Mouse (Mus musculus) bone marrow, adult 2 months (tissue): Measurements from ENCODE around the gene Cep95. TPM values are rescaled to one million over a fixed set of nuclear protein-coding genes. Genes with fewer than 3 reads are reported as not detected.
"Not testable (repeated sequence)": the region's sequence is repeated elsewhere in the genome, so short reads cannot be mapped to it uniquely, and the experiment has no call there.

Source experiments
- H3K27ac ChIP-seq: fragments of 200-500 bp; 2 replicates; pipeline ENCODE4 v1.5.1; 2012; ENCODE audit warnings: low read depth, mild to moderate bottlenecking, control low read depth, inconsistent platforms, low read length; ENCODE audit not compliant: control insufficient read depth, poor library complexity, insufficient read depth
- H3K4me1 ChIP-seq: fragments of 200-500 bp; 2 replicates; pipeline ENCODE4 v1.6.1; 2011; ENCODE audit warnings: low read length; ENCODE audit not compliant: control insufficient read depth, insufficient read depth
- H3K4me3 ChIP-seq: fragments of 200-500 bp; replicated peaks from 2 replicates; pipeline ENCODE3; 2011; ENCODE audit warnings: mild to moderate bottlenecking, low read depth, low read length, control low read depth; ENCODE audit not compliant: control insufficient read depth
- CTCF ChIP-seq: fragments of 200-500 bp; IDR thresholded peaks from 2 replicates; pipeline ENCODE4 v1.5.1; 2011; ENCODE audit warnings: low read length, control low read depth; ENCODE audit not compliant: control insufficient read depth, insufficient read depth
- POLR2A ChIP-seq: fragments of 200-500 bp; IDR thresholded peaks from 2 replicates; pipeline ENCODE4 v1.6.1; 2011; ENCODE audit warnings: low read depth, mild to moderate bottlenecking, control low read depth, low read length, borderline replicate concordance; ENCODE audit not compliant: control insufficient read depth
- WGBS: fragments of 180-500 bp; shearing (Covaris S2); methylation state at CpG from one replicate; pipeline ENCODE4 v1.1.7; 2018; 5-methylcytosine and 5-hydroxymethylcytosine counted together
- polyA plus RNA-seq: library from polyadenylated mRNA; stranded (reverse); fragments of >200 nt; gene quantifications from 2 replicates; pipeline ENCODE4 v1.2.4, GENCODE M21; 2011; ENCODE audit warnings: low replicate concordance; ENCODE audit not compliant: missing spikeins, insufficient read depth, insufficient read length

Cep95 gene
- polyA plus RNA-seq = 39.6 and 53.9 TPM in 2 replicates

DNA sequence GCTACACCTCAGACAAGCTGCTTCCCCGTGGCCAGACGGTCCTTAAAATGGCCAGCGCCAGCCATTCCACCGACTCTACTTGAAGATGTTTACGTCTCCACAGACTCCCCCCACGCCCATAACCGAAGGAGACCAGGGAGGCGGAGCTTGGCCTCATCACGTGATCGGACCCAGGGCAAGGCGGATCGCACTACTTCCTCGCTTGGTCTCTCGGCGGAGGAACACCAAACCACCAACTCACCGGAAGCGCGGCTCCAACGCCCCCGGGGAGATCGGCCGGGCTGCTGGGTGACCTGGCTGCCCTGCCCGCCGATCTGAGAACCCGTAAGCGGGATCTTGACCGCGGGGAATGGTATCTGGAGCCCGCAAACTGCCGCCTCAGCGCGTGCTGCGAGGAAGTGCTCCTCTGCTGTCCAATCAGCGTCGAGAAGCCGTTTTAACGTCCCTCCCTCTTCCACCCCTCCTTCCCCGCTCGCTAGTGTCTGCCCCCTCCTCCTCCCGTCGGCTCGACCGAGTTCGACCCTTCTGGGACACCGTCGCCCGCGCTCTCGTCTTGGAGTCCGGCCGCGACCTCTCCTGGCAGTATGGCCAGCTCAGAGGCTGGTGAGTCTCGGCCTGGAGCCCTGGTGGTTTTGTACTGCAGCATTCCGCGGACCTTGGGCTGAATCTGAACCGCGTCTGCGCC is at the start of gene Cep95, which contains the start of gene Ddx5:
Gene Cep95 (plus strand): TSS at position 478 of the 685 bp plus-strand sequence.
Gene Ddx5 (minus strand): TSS at position 411 of the 685 bp plus-strand sequence.
- peaks cover 2% of the 10 kb centered on the region; the same call in 1 of the 2 replicates for H3K4me1 ChIP-seq
- under 1% methylated on average over 58 of the region's 58 CpGs for WGBS
- peak; percentile 40; the same call in 1 of the 2 replicates for TF ChIP-seq CTCF
- peak; percentile 84 for TF ChIP-seq POLR2A
- H3K27ac ChIP-seq = peak within 1 kb of the TSS; percentile 99
- peak within 1 kb of the TSS; percentile 88 for H3K4me3 ChIP-seq

DNA sequence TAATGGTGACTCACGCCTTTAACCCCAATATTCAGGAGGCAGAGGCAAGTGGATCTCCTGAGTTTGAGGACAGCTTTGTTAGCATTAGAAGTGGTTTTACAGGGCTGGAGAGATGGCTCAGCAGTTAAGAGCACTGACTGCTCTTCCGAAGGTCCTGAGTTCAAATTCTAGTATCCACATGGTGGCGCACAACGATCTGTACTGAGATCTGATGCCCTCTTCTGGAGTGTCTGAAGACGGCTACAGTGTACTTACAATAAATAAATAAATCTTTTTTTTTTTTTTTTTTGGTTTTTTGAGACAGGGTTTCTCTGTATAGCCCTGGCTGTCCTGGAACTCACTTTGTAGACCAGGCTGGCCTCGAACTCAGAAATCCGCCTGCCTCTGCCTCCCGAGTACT is 48.3 kb upstream of the Cep95 start:
- H3K4me3 ChIP-seq, H3K4me1 ChIP-seq, H3K27ac ChIP-seq: not testable (repeated sequence)
- WGBS = 84% methylated on average over 5 of the region's 8 CpGs

DNA sequence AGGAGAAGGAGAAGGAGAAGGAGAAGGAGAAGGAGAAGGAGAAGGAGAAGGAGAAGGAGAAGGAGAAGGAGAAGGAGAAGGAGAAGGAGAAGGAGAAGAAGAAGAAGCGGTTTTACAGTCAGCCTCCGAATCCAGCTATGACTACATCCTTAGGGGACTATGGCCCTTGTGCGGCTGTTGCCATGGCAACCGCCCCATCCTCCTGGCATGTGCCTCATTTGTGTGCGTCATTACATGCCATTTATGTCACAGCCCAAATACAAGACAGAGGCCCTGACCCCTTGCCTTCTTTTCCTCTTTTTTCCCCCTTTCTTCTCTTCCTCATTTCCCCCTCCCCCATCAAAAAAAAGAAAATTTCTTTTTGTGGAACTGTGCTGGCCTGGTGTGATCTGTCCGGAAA is 47.8 kb upstream of the Cep95 start:
- TF ChIP-seq CTCF (no peak), POLR2A (no peak)
- 72% methylated on average over 6 of the region's 6 CpGs for WGBS
- H3K27ac ChIP-seq = no peak overlapping the region

DNA sequence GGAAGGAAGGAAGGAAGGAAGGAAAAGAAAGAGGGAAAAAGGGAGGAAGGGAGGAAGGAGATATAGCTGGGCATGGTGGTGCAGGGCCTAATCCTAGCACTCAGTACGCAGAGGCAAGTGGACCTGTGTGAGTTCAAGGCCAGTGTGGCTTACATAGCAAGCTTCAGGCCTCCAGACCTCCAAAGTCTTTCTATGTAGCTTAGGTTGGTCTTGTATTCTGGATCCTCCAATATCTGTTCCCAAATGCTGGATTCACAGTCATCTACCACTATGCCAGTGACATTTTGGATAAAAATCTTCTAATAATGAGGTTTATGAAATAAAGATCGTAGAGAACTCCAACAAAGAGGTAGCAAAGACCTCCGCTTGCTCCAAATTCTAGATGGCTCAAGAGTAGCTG is 47.2 kb upstream of the Cep95 start:
- Histone ChIP-seq H3K4me3 (no peak overlapping the region), H3K27ac (no peak overlapping the region), H3K4me1 (no peaks in the 10 kb centered on the region; the same call in 1 of the 2 replicates)
- WGBS = 85% methylated on average over 3 of the region's 3 CpGs
- TF ChIP-seq CTCF (no peak), POLR2A (no peak)

More for the DNA sequence above, 47.8 kb upstream of the Cep95 start:
- H3K4me3 ChIP-seq = no peak overlapping the region
- H3K4me1 ChIP-seq = no peaks in the 10 kb centered on the region; the same call in 1 of the 2 replicates

DNA sequence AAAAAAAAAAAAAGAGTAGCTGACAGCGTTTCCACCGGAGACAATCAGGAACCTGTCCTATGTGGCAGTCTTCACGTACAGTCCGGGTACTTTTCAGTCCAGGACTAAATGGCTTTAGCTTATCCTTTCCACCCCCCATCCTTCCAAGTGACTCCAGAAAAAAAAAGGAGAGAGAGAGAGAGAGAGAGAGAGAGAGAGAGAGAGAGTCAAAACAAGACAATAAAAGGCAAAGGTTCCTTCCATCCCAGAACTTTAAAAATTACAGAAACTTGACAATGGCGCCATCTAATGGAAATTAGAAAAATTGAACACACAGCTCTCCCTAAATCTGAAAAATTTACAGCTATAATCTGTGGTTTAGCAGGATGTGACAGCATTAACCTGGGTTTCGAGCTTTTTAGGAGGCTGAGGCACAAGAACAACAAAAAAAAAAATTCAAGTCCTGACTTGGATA is 46.6 kb upstream of the Cep95 start:
- TF ChIP-seq CTCF = no peak
- no peak for TF ChIP-seq POLR2A
- H3K27ac ChIP-seq = no peak overlapping the region
- no peaks in the 10 kb centered on the region; the same call in 1 of the 2 replicates for H3K4me1 ChIP-seq
- WGBS = 31% methylated on average over 6 of the region's 6 CpGs
- no peak overlapping the region for H3K4me3 ChIP-seq

DNA sequence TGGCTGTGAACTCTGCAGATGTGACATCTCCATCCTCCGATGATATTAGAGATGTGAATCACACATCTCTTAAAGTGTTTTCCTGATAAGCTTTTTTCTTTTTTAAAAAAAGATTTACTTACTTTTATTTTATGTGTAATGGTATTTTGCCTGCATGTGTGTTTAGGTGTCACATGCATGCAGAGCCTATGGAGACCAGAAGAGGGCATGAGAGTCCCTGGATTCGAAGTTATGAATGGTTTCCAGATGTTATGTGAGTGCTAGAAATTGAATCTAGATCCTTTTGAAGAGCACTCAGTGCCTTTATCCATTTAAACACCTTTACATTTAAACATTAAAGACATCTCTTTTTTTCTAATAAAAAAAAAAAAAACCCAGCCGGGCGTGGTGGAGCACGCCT is 44.1 kb upstream of the Cep95 start:
- Histone ChIP-seq H3K4me3 (no peak overlapping the region), H3K27ac (no peak overlapping the region), H3K4me1 (peaks cover under 1% of the 10 kb centered on the region; the same call in 1 of the 2 replicates)
- no peak for TF ChIP-seq CTCF
- TF ChIP-seq POLR2A = no peak
- WGBS = 82% methylated on average over 5 of the region's 5 CpGs

DNA sequence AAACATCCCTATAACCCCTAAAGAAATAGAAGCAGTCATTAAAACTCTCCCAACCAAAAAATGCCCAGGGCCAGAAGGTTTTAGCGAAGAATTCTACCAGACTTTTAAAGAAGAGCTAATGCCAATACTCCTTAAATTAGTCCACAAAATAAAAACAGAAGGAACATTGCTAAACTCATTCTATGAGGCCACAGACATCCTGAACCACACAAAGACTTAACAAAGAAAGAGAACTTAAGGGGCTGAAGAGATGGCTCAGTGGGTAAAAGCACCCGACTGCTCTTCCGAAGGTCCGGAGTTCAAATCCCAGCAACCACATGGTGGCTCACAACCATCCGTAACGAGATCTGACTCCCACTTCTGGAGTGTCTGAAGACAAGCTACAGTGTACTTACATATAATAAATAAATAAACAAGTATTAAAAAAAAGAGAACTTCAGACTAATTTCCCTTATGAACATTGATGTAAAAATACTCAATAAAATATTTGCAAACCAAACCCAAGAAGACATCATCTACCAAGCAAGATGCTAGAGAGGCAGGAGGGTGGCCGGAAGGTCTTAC is 39.4 kb upstream of the Cep95 start:
- WGBS = 27% methylated on average over 7 of the region's 7 CpGs
- Histone ChIP-seq H3K4me3 (peak overlapping the region; percentile 89), H3K27ac (peak overlapping the region; percentile 93)
- H3K4me1 ChIP-seq = not testable (repeated sequence)

DNA sequence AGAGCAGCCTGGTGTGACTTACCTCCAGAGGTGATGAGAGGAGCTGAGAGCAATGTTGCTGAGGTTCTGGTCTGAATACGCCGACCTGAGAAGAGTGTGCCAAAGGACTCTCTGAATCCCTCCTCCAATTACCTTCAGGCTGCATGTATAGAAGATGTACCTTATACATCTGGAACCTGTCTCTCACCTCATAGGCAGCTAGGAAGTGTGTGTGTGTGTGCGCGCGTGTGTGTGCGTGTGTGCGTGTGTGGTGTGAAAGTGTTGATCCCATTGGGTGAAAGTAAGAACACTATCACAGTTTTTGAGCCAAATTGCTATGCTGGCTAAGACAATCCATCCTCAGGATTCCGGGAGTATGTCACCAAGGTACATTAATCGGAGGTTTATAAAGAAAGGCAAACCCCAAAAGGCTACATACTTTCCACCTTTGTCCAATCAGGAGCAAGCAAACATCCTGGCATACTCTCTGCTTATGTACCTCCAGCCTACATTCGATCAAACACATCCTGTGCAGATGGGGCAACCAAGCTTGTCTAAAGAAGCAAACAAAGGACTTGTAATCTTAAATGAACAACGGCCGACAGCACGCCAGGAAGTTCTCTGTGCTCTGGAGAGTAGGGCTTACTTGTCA is 38.8 kb upstream of the Cep95 start, which contains the start of gene Pecam1:
Gene Pecam1 (minus strand): TSS at position 508 of the 631 bp plus-strand sequence.
- H3K4me1 ChIP-seq = peaks cover 6% of the 10 kb centered on the region; the same call in 1 of the 2 replicates
- WGBS = 5% methylated on average over 13 of the region's 13 CpGs
- TF ChIP-seq CTCF (no peak), POLR2A (no peak)
- H3K4me3 ChIP-seq = peak within 1 kb of the TSS; percentile 89
- peak within 1 kb of the TSS; percentile 93 for H3K27ac ChIP-seq
